Mouse (Mus musculus): ENCODE data around the gene Abtb1.

GRCm38 (mm10) chr6:88829579-88829978, 12.2 kb downstream of the Abtb1 start:
- TF ChIP-seq GATA1 (IDR thresholded peaks at IDR 0.05; ENCODE audit: low read length) (no peak), TAL1 (IDR thresholded peaks at IDR 0.05; ENCODE audit: low read length) (no peak)
